Mouse (Mus musculus) adrenal gland, postnatal 4 days (tissue): ENCODE measurements at regions not wholly inside any gene's neighbourhood (a gene's known extent, or its start where the extent isn't known, plus 50 kb on each side); places are given as distances from the start of the nearest gene placed in this dataset.
A peak's percentile ranks its signal among the peaks of the same experiment; 100 is the strongest.

ENCODE experiments used
- DNase-seq, 2 experiments: peaks; one replicate each; pipeline ENCODE4 v3.0.0; 2021 to 2022; ENCODE audit warnings: low spot score in 2 of 2, mixed read lengths in 2 of 2

DNA sequence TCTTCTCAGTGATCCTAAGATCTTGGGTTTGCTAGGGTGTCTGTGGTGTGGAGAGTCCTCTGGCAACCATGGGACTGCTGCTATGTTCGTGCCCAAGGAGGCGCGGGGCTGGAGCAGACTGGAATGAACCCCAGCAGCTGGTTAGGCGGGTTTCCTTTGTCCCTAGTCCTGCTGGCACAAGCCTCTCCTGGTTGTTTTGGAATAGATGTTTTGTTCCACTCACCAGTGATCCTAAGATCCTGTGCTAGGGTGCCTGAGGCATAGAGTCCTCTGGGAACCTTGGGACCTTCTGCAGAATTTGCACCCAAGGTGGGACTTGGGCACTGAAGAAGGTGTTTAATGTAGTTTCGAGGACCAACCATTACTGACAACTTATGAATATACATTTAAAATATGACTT, 1205.9 kb upstream of the Gm8797 start:
- DNase-seq = no peak

- DNase-seq = no peak
Measured at GRCm38 (mm10) chr3:4546103-4546833, 1204.3 kb upstream of the Gm8797 start.

GRCm38 (mm10) chr3:4560664-4561063, 1189.9 kb upstream of the Gm8797 start:
- DNase-seq = no peak

DNA sequence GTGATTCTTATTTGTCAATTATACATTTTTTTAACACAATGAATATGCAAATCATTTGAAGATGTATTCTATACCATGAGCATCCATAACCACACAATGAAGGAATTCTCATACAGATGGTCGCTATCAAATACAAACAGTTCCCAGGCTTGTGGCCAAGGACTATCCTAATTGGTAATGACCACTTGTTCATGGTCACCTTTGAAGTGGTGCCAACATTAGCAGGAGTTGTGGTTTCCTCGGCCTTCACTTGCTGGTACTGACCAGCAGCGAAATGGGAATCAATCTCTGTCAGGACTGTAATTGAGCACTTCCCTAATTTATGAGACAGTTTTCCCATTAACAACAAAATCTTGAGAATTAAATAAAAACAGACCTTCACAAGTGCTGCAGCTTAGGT, 1168.1 kb upstream of the Gm8797 start:
- peak in 1 of 2 experiments; percentile 4 for DNase-seq

DNA sequence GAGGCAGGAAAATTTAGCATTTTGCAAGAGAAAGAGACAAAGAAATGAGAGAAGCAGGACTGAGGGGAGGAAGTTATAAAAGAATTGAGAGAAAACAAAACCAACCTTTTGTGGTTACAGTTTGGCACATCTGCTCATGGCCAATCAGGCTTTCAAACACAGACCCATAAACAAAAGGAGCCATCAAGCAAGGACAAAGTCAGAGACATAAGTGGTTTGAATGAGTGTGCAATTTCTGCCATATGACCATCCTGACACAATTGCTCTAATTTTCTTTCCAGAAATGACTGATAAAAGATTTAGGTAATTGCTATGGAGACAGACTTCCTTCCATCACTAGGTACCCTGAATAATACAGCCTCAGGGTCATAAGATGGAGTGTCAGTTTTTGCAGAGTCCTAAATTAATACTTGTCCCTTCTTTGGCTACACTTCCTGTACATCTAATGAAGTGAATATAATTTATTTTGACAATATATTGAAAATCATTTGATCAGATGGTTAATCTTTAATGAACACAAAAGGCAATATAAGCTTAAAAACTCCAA, 1156.6 kb upstream of the Gm8797 start:
- DNase-seq = no peak

DNA sequence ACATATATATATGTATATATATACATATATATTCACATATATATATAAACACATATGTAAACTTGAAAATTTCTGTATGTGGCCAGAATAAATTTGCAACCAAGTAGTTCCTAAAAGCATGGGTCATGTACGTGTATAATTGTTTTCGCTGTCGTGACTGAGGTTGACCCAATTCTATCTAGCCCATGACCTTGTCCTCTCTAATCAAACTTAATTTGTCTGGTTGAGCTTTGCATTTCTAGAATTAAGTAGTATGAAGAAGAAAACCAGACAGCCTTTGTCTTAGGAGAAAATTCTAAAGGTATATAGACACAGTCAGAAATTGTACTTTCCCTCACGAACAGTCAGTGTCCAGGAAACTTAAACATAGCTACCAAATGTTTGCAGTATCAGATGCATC, 1156.1 kb upstream of the Gm8797 start:
- DNase-seq = no peak
